Mouse (Mus musculus) G1E-ER4 (cell line): ENCODE results near the gene Thoc5. TPM values are rescaled to one million over a fixed set of nuclear protein-coding genes. Genes with fewer than 3 reads are reported as not detected.

Experiments
- GATA1 ChIP-seq: IDR thresholded peaks from one replicate; pipeline ENCODE4 v1.8.0; 2012; ENCODE audit warnings: low read length, inconsistent platforms
- polyA plus RNA-seq: library from polyadenylated mRNA; stranded (reverse); fragments of >175 nt; gene quantifications from 2 replicates; pipeline ENCODE4 v1.2.3, GENCODE M21; 2012

Thoc5 gene
- polyA plus RNA-seq: 4.3 and 9.9 TPM in 2 replicates

DNA sequence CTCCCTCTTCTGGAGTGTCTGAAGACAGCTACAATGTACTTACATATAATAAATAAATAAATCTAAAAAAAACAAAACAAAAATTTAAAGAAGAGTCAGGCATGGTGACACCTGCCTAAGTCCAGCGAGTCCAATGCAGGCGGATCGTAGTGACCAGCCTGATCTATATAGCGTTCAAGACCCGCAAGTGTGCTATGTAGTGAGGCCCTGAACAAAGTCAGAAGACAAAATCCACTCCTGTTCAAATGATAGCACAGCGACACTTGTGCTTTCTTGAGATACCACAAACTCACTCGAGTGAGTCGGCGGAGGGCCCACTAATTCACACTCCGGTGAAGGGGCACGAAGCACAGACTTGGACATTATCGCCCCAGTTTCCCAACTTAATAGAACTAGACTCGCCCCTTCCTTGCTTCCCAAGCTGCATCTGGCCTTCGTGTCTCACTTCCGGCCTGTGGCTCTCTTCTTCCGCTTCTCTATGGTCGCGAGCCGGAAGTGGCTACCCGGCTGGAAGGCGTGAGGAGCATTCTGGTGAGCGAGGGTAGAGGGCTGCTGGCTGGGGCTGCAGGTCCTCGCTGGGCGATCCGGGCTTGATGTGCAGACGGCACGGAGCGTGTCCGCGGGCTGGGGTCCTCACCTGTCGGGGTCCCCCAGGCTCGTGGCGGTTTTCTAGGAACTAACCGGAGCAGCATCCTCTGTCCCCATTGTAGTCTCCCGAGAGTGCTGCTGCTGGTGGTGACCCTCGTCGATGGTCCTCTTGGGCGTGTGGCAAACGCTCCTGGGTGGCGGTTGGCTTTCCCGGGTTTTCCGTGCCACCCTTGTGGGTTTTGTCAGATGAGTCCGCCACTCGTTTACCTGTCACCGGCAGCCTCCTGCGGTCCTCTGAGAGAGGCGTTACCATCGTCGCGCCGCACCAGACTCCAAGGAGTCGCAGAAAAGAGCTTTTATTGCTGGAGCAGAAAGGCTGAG, at the start of gene Thoc5:
Gene Thoc5 (plus strand): TSS at position 473 of the 969 bp plus-strand sequence.
- TF ChIP-seq GATA1: no peak

DNA sequence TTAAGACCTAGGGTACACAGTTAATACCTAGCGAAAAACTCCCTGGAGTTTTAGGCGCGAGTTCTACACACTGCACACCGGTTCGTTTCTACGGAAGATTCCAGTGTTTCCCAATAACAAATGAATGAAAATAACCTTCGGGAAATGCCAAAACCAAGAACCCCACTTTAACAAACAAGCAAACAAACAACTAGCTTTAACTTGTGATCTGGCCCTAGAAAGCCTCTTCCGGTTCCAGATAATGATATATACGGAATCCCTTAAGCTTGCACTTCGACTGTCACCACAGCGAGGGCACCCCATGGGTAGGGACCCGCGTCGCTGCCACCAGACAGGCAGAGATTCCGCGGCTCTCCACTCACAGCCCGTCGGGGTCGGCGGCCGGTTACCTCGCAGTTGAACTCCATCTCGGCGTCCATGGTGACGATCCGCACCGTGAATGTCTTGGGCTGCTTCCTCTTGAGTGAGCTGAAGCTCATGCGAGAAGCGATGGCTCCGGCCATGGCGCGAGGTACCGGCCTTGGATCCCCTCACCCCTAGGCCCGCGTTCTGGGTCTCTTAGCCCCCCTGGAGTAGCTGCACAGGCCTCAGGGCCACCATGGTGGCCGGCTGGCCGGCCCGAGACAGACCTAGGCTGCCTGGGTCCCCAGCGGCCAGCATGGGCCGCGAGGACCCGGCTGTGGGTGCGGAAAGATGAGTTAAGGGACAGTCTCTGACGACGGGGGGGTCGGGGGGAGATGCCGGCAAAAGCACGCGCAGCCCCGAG, 46.5 kb upstream of the Thoc5 start:
- TF ChIP-seq GATA1: no peak

DNA sequence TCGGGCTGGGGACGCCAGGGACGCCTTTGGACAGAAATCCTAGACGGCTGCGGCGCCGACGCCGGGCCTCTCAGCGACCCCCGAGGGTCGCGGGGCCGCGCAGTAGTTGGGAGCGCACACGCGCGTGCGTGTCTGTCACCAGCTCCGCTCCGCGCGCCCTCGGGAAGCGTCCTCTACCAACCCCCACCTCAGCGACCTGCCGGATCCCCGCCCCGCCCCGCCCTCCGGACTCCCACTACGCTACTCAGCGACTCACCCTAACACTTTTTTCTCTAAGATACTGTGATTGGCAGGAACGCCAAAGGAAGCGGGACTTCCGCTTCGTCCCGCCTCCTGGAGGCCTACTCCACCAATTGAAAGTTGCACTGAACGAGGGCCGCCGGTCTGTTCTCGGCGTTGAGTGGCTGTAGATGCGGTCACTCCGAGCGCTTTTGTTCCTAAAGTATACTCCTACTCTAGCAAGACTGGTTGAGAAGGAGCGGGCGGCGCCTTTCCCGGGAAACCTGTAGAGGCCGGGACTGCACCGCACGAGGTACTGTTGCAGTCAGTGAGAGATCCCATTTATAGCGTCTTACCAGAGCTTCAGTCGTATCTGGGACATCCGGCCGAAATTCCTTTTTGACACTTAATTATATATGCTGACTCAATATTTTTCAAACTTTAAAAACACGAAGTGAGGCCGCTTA, 45.7 kb upstream of the Thoc5 start, which contains the start of gene Nf2:
Gene Nf2 (minus strand): TSS at position 279 of the 686 bp plus-strand sequence.
- TF ChIP-seq GATA1: no peak

DNA sequence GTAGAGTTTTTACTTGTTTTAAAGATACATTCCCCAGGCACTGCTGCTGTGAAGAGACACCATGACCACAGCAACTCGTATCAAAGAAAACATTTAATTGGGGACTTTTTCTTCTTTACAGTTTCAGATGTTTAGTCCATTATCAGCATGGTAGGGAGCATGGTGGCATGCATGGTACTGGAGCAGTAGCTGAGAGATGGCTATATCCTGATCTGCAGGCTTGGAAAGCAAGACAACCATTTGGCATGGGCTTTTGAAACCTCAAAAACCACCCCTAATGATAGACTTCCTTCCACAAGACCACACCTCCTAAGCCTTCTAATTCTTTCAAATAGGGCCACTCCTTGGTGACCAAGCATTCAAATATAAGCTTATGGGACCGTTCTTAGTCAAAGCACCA, 44.7 kb upstream of the Thoc5 start:
- no peak for TF ChIP-seq GATA1

DNA sequence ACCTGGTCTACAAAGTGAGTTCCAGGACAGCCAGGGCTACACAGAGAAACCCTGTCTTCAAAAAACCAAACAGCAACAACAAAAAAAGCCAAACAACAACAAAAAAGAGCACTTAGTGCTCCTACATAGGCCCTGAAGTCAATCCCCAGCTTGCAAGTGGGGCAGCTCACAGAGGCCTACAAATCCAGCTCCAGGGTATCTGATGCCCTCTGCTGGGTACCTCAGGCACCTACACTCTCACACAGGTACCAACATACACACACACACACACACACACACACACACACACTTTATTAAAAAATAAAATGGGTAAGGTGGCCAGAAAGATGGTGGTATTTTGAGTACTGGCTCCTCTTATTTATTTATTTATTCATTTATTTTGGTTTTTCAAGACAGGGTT, 42.1 kb upstream of the Thoc5 start:
- TF ChIP-seq GATA1: no peak

DNA sequence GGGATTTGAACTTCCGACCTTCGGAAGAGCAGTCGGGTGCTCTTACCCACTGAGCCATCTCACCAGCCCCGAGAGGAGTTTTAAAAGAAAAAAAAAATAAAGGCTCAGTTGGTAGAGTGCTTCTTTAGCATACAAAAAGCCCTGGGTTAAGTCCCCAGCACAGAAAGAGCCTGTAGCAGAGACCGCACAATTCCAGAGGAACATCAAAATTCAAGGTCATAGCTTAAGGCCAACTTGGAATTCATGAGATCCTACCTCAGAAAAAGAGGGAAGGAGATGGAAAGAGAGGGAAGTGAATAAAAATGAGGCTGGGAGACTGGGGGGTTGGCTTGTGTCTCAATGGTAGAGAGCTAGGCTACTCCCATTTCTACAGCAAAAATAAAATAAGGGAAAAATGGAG, 40.9 kb upstream of the Thoc5 start:
- no peak for TF ChIP-seq GATA1

DNA sequence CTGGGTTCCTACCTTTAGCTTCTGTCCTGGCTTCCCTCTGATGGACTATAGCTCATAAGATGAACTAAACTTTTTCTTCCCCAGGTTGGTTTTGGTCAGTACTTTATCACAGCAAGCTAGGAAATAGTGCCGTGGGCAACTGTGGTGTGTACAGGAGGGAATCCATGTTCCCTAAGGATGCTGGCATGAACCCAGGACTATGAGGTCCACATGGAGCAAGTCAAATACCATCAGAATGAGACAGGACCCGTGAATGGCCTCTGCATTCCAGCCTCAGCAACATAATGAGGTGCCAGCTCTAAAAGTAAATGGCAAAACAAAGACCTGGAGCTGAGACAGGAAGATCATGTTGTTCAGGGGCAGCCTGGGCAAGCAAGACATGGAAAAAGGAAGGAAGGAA, 36.7 kb upstream of the Thoc5 start:
- TF ChIP-seq GATA1: no peak

DNA sequence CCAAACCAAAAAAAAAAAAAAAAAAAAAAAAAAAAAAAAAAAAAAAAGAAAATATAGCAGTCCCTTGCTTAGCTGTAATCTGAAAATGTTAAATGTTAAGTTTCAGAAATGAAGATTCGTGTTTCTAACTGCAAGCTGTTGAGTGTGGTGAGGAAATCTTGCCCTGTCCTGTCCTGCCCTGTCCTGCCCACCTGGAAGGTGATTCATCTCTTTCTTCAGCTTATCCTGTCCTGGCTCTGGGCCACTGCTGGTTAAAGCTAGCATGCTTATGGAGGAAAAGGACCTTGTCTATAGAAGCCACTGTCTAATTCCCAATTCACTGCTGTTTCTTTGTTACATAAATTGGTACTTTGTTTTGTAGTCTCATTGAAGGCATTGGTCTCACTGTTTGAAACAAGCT, 34.1 kb upstream of the Thoc5 start:
- no peak for TF ChIP-seq GATA1

DNA sequence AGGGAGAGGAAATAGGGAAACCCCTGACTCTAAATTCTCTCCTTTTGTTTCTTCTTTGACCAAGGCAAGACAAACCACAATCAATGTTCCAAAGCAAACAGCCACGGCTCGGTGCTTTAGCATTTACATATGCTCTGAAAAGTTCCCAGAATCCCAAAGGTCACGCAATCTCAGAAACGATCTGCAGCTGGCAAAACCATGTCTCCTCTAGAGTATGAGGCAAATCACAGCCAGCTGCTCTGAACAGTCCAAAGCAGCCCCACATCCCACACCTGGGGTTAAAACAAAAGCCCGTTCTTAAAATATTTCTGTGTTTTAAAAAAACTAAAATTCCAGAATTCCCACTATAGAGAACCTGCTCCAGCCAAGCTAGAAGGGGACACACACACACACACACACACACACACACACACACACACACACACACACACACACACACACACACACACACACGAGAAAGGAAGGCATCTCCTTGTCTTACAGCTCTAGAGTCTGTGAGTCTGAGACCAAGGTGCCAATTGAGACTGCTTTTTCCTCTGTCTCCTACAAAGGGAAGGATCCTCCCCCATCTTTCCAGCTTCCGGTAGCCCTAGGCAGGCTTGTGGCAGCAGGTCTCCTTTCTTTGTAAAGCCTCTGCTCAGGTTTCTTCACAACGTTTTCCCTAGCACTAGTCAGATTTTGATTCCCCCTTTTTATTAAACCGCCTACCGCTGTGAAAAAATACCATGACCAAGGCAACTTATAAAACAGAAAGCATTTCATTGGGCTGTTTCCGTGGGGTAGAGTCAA, 33.1 kb upstream of the Thoc5 start:
- no peak for TF ChIP-seq GATA1

DNA sequence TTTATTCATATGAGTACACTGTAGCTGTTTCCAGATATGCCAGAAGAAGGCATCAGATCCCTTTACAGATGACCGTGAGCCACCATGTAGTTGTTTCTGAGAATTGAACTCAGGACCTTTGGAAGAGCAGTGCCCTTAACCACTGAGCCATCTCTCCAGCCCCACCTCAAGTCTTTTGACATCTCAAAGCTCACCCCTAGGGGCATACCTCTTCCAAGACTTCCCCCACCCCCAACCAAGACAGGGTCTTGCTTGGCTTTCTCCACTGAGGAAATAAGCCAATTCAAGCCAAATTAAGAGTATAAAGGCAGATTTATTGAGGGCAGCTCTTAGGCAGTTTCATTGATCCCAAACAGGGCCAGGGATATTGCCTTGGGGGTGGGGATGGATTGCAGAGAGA, 32.4 kb upstream of the Thoc5 start:
- TF ChIP-seq GATA1: no peak

DNA sequence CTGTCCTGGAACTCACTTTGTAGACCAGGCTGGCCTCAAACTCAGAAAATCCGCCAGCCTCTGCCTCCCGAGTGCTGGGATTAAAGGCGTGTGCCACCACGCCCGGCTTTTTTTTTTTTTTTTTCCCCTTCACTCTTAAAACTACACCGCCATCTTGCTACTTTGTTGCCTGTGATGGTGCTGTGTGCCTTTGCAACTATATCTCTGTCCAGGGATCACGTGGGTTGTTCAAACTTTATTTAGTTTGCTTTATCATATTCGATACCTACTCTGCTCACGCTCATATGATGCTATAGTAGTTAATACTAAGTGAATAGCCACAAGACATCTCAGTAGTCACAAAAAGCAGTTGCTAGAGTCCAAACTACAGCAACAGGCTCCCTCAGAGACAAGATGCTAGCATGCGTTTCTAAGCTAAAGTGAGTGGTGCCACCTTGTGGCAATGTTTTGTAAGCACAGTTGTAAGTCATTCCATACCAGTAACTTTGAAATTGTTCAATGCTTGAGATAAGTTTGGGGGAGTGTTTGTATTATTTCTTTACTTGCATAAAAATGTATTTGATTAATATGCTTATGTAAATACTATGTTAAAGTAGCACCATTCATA, 29.4 kb upstream of the Thoc5 start:
- TF ChIP-seq GATA1: no peak

DNA sequence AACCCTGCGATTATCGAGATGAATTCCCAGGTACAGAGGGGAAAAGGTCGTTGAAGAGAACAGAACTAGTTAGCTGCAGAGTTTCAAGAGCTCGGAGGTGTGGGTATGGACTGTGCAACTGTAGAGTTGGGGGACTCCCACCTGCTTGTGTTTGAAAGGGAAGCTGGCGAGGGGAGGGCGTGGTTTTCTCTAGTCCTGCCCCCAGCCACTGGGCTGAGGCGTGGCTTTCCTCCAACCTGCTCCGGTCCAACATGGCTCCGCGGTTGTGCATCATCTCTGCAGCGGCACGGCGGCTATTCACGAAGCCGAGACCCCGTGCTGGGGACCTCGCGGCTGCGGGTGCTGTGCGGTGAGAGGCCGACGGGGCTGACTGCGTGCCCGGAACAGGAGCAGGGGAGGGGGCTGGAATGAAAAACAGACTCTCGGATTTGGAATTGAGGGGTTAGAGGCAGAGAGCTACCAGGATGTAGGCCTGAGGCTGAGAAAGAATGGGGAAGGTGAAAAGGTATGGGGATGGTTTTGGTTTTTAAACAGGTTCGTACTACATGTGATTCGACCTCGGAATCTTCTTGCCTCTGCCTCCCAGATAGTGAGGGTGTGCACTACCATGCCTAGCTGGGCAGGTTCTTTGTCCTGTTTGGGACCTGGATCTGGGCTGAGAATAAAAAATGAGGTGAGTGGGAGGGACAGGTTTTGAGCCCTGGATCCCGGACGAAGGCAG, 21.2 kb upstream of the Thoc5 start, which contains the start of gene Nipsnap1:
Gene Nipsnap1 (plus strand): TSS at position 197 of the 721 bp plus-strand sequence.
- TF ChIP-seq GATA1: no peak

DNA sequence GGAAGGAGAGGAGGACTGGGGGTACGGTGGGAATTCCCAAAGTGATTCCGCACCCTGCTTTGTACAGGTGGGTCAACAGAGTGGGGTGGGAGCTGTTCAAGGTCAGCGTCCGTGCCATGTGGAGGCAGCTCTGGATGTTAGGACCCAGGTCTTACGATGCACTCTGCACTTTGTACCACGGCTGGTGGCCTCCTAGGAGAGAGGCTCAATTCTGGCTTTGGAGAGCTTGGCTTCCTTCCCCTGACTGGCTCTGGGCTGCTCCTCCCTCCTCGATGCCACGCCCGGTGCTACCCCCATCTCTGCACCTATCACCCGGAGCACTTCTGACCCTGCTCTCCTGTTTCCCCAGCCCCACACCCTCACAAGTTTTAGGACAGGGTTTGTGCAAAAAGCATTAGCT, 20.6 kb upstream of the Thoc5 start:
- no peak for TF ChIP-seq GATA1

DNA sequence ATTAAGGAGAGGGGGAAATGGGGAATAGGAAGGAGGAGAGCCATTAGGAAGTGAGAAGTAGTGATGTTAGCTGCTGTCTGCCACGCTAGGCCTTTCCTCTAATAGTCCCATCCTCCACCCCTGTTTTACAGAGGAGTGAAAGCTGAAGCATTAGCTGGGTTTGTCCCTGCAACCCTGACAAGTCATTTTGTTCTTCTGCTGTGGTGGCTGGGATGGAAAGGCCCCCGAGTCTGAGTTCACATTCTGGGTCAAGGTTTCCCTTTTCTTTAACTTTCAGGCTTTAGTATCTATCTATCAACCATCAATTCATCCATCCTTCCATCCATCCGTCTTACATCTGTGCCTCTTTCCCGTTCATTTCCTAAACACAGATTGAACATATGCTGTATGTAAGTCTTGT, 14.0 kb upstream of the Thoc5 start:
- no peak for TF ChIP-seq GATA1
